Mouse (Mus musculus) intestine, postnatal 0 days (tissue): ENCODE results near the gene Stpg1. TPM values are rescaled to one million over a fixed set of nuclear protein-coding genes. Genes with fewer than 3 reads are reported as not detected.

Experiments
- ATAC-seq: fragments of 200-750 bp; cut with Nextera tagmentation; 2 replicates; pipeline ENCODE4 v1.8.0; 2017; ENCODE audit warnings: mild to moderate bottlenecking, moderate TSS enrichment, moderate library complexity
- H3K27ac ChIP-seq: fragments of 300-500 bp; sonication (generic); 2 replicates; pipeline ENCODE4 v1.5.1; 2014; ENCODE audit warnings: mild to moderate bottlenecking, low read depth, low read length, moderate library complexity
- H3K27me3 ChIP-seq: fragments of 300-500 bp; sonication (generic); replicated peaks from 2 replicates; pipeline ENCODE4 v1.6.1; 2014; ENCODE audit warnings: low read length, mixed read lengths; ENCODE audit not compliant: control insufficient read depth, insufficient read depth
- H3K36me3 ChIP-seq: fragments of 300-500 bp; sonication (generic); 2 replicates; pipeline ENCODE4 v1.6.1; 2014; ENCODE audit warnings: mild to moderate bottlenecking, moderate library complexity; ENCODE audit not compliant: control insufficient read depth, insufficient read depth
- H3K4me1 ChIP-seq: fragments of 300-500 bp; sonication (generic); replicated peaks from 2 replicates; pipeline ENCODE4 v1.6.1; 2014; ENCODE audit warnings: antibody characterized with exemption, low read length, mixed read lengths; ENCODE audit not compliant: control insufficient read depth, insufficient read depth
- H3K4me2 ChIP-seq: fragments of 300-500 bp; sonication (generic); replicated peaks from 2 replicates; pipeline ENCODE4 v1.6.1; 2014; ENCODE audit warnings: low read depth, mild to moderate bottlenecking, moderate library complexity
- H3K4me3 ChIP-seq: fragments of 300-500 bp; sonication (generic); 2 replicates; pipeline ENCODE4 v1.5.1; 2014; ENCODE audit warnings: low read depth, low read length
- H3K9ac ChIP-seq: fragments of 300-500 bp; sonication (generic); 2 replicates; pipeline ENCODE4 v1.6.1; 2014; ENCODE audit warnings: mild to moderate bottlenecking, low read depth, low read length
- H3K9me3 ChIP-seq: fragments of 300-500 bp; sonication (generic); 2 replicates; pipeline ENCODE4 v1.6.1; 2016; ENCODE audit warnings: mixed run types; ENCODE audit not compliant: control insufficient read depth
- CTCF ChIP-seq: sonication (generic); IDR thresholded peaks from 2 replicates; pipeline ENCODE4 v1.5.1; 2016; ENCODE audit warnings: low read depth, mild to moderate bottlenecking, control low read depth, antibody characterized with exemption, moderate library complexity
- WGBS: fragments of 180-500 bp; shearing (Covaris S2); extraction: QIAGEN DNeasy Blood & Tissue Kit; methylation state at CpG from one replicate; pipeline ENCODE4 v1.1.7; 2014; 5-methylcytosine and 5-hydroxymethylcytosine counted together
- polyA plus RNA-seq: library from polyadenylated mRNA; unstranded; fragments of >200 nt; fragmentation: Nextera tagmentation; extraction: Ambion mirVana; gene quantifications from 2 replicates; pipeline ENCODE4 v1.2.1, GENCODE M21; 2015

Stpg1 gene
- polyA plus RNA-seq, 1 experiment from 2014 or later: 0.09 TPM

GRCm38 (mm10) chr4:135540057-135540456 is 45.5 kb downstream of the Stpg1 start:
- ATAC-seq: no peak
- Histone ChIP-seq H3K4me1 (peaks cover 5% of the 10 kb centered on the region; the same call in 1 of the 2 replicates), H3K9ac (no peak overlapping the region), H3K27me3 (no peaks in the 10 kb centered on the region), H3K36me3 (no peaks in the 10 kb centered on the region), H3K4me2 (no peak overlapping the region), H3K9me3 (no peaks in the 10 kb centered on the region), H3K4me3 (no peak overlapping the region), H3K27ac (no peak overlapping the region)
- WGBS: 78% methylated on average over 9 of the region's 9 CpGs
- TF ChIP-seq CTCF: no peak

GRCm38 (mm10) chr4:135544284-135544683 is 49.7 kb downstream of the Stpg1 start:
- Histone ChIP-seq H3K9ac (no peak overlapping the region), H3K4me3 (no peak overlapping the region), H3K27me3 (no peaks in the 10 kb centered on the region), H3K36me3 (no peaks in the 10 kb centered on the region), H3K4me2 (no peak overlapping the region), H3K4me1 (peaks cover 5% of the 10 kb centered on the region; the same call in 1 of the 2 replicates), H3K9me3 (no peaks in the 10 kb centered on the region), H3K27ac (no peak overlapping the region)
- ATAC-seq: no peak
- WGBS: 87% methylated on average over 2 of the region's 2 CpGs
- TF ChIP-seq CTCF: no peak

DNA sequence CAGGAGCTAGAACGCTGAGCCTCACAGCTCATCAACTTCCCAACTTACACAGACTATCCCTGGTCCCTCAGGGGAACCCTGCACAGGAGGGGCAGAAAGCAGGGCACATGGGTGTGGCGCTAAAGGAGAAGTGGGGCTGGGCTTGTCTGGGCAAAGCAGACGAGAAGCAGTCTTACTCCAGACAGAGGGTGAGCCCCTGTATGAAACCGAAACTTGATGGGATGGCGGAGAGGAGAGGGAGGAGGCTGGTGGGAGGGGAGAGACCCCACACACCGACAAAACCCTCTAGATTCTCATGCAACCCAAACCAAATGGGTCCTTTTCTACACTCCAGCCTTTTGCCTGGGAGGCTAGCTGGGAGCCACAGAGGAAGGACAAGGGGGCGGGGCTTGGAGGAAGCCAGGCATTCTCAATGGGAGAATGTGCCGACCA is 50.5 kb downstream of the Stpg1 start:
- ATAC-seq: peak; percentile 41; the same call in 1 of the 2 replicates
- Histone ChIP-seq H3K9me3 (no peaks in the 10 kb centered on the region), H3K27ac (no peak overlapping the region), H3K36me3 (no peaks in the 10 kb centered on the region), H3K4me3 (peak overlapping the region; percentile 29), H3K4me2 (peak overlapping the region; percentile 62), H3K27me3 (no peaks in the 10 kb centered on the region), H3K9ac (no peak overlapping the region; the same call in 1 of the 2 replicates), H3K4me1 (peaks cover 5% of the 10 kb centered on the region; the same call in 1 of the 2 replicates)
- WGBS: 8% methylated on average over 8 of the region's 8 CpGs
- no peak for TF ChIP-seq CTCF

DNA sequence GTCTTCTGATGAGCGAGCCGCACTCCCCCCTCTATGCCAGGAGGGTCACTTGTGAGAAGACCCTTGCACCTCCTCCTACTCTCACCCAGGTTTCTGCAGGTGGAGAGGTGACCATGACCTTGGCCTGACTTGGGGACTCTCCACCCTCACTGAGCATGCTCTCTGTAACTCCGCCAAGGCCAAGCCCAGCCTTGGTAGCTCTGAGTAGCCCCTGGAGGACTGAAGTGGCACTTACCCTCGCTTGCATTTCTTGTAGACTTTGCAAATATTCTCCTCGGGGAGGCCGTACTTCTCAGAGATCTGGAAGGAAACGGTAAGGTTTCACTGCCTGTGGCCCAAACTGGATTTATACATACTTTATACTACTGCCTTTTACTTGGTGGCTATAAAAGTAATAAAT is 51.4 kb downstream of the Stpg1 start:
- 85% methylated on average over 7 of the region's 7 CpGs for WGBS
- TF ChIP-seq CTCF: no peak
- Histone ChIP-seq H3K27me3 (no peaks in the 10 kb centered on the region), H3K9ac (no peak overlapping the region), H3K4me3 (no peak overlapping the region), H3K27ac (no peak overlapping the region), H3K36me3 (no peaks in the 10 kb centered on the region), H3K4me1 (peaks cover 5% of the 10 kb centered on the region; the same call in 1 of the 2 replicates), H3K9me3 (no peaks in the 10 kb centered on the region), H3K4me2 (no peak overlapping the region)
- ATAC-seq: no peak

DNA sequence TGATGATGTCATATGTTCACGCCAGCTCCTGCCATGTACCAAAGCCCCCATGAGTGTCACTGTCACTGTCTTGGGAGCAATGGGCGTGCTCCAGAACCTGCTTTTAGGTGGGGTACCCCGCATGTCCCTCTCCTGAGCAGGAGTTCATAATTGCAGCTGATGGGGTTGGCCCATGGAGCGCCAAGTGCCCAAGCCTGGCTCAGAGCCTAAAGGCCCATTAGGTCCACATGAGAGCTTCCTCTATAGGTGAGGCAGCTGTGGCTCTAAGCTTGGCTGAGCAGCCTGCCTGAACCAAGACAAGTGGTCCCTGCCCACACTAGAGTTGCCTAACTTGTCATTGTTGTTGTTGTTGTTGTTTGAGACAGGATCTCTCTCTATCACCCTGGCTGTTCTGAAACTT is 52.2 kb downstream of the Stpg1 start:
- no peak for ATAC-seq
- H3K4me1 ChIP-seq: peaks cover 5% of the 10 kb centered on the region; the same call in 1 of the 2 replicates
- H3K4me3 ChIP-seq: no peak overlapping the region
- 97% methylated on average over 4 of the region's 4 CpGs for WGBS
- H3K9me3 ChIP-seq: no peaks in the 10 kb centered on the region
- no peak overlapping the region for H3K4me2 ChIP-seq
- TF ChIP-seq CTCF: no peak
- no peaks in the 10 kb centered on the region for H3K27me3 ChIP-seq
- no peaks in the 10 kb centered on the region for H3K36me3 ChIP-seq
- H3K27ac ChIP-seq: no peak overlapping the region
- no peak overlapping the region for H3K9ac ChIP-seq

DNA sequence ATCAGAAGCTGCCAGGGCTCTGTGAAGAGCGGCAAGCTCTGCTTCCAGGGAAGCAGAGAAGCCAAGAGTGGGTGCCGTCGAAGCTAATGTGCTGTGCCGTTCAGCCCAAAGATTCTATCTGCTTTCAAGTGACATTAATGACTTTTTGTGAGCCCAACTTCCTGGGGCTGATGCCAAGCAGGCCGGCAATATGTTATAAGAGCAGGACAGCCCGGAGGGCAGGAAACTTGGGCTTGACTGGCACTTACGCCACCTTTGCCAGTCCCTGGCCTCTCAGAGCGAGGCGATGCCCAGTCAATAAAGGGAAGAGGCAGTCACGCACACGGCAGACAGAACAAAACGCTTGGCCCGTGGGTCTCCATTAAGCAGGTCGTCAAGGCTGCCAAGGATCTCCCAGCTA is 53.0 kb downstream of the Stpg1 start:
- Histone ChIP-seq H3K27ac (no peak overlapping the region), H3K9me3 (no peaks in the 10 kb centered on the region), H3K36me3 (no peaks in the 10 kb centered on the region), H3K4me2 (no peak overlapping the region), H3K4me3 (no peak overlapping the region), H3K4me1 (peaks cover 5% of the 10 kb centered on the region; the same call in 1 of the 2 replicates), H3K9ac (no peak overlapping the region), H3K27me3 (no peaks in the 10 kb centered on the region)
- no peak for TF ChIP-seq CTCF
- ATAC-seq: no peak
- WGBS: 51% methylated on average over 14 of the region's 14 CpGs

DNA sequence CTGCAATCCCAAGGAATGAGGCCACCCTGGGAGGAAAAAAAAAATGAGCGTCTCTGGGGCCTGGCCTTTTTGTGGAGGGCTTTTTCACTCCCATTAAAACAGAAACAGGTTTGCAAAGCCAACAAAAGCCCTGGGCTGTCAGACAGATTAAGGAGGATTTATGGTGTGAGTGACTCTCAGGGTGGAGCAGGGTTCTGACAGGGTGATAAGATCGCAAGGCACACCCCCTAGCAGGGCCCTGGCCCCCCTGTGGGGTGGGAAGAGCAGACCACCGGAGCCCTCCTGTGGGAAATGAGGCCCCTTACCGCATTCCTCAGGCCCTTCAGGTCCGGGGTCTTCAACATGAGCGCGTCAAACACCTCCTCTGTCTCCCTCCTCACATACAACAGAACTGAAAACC is 53.5 kb downstream of the Stpg1 start:
- no peaks in the 10 kb centered on the region for H3K36me3 ChIP-seq
- 45% methylated on average over 7 of the region's 7 CpGs for WGBS
- no peaks in the 10 kb centered on the region for H3K9me3 ChIP-seq
- no peak for TF ChIP-seq CTCF
- no peak overlapping the region for H3K9ac ChIP-seq
- no peak overlapping the region for H3K4me3 ChIP-seq
- ATAC-seq: no peak
- H3K27me3 ChIP-seq: no peaks in the 10 kb centered on the region
- H3K4me1 ChIP-seq: peaks cover 5% of the 10 kb centered on the region; the same call in 1 of the 2 replicates
- no peak overlapping the region for H3K27ac ChIP-seq
- H3K4me2 ChIP-seq: no peak overlapping the region
